Mouse (Mus musculus): ENCODE results near the gene Swi5.

DNA sequence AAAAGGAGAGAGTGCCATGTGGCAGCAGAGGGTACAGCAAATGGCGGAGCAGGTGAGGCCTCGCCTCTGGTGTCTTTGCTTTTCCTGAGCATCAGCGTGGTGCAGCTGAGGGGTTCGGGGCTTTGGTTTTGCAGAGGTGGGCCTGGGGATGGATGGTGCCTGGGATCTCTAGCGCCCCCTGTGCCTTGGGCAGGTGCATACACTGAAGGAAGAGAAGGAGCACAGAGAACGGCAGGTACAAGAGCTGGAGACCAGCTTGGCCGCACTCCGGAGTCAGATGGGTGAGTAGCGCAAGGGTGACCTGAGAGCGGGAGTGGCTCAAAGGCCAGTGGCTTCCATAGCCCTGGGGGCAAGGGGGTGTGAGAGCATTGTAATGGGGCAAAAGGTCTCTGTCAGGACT lies 15.1 kb upstream of the Swi5 start:
- no peak for TF ChIP-seq GATA1 (IDR thresholded peaks at IDR 0.05; ENCODE audit: low read length)
- no peak for TF ChIP-seq TAL1 (IDR thresholded peaks at IDR 0.05; ENCODE audit: low read length)
